Mouse (Mus musculus) spleen, adult 2 months (tissue): Measurements from ENCODE around the gene Gtsf1. TPM values are rescaled to one million over a fixed set of nuclear protein-coding genes. Genes with fewer than 3 reads are reported as not detected.
A peak's percentile ranks its signal among the peaks of the same experiment; 100 is the strongest.

ENCODE experiments used
- DNase-seq, 2 experiments: peaks; one replicate each; pipeline versions ENCODE4 v3.0.0 to v3.0.0-alpha.2; 2012 to 2021; ENCODE audit warnings: low spot score in 2 of 2, low read depth in 1 of 2
- H3K27ac ChIP-seq: fragments of 200-500 bp; 2 replicates; pipeline ENCODE4 v1.5.1; 2012; ENCODE audit warnings: low read length, inconsistent platforms; ENCODE audit not compliant: insufficient read depth
- H3K27me3 ChIP-seq: fragments of 200-500 bp; 2 replicates; pipeline ENCODE4 v1.6.1; 2012; ENCODE audit warnings: mild to moderate bottlenecking, moderate library complexity, low read length, inconsistent platforms; ENCODE audit not compliant: control insufficient read depth, insufficient read depth
- H3K36me3 ChIP-seq: fragments of 200-500 bp; 2 replicates; pipeline ENCODE4 v1.6.1; 2012; ENCODE audit warnings: mild to moderate bottlenecking, low read length, inconsistent platforms; ENCODE audit not compliant: control insufficient read depth, insufficient read depth
- H3K4me1 ChIP-seq: fragments of 200-500 bp; 2 replicates; pipeline ENCODE4 v1.6.1; 2011; ENCODE audit warnings: inconsistent platforms; ENCODE audit not compliant: control insufficient read depth, insufficient read depth, insufficient read length
- H3K4me3 ChIP-seq: fragments of 200-500 bp; 2 replicates; pipeline ENCODE4 v1.5.1; 2011; ENCODE audit warnings: mild to moderate bottlenecking, inconsistent platforms; ENCODE audit not compliant: insufficient read depth, insufficient read length; ENCODE audit errors: extremely low read depth
- CTCF ChIP-seq: fragments of 200-500 bp; IDR thresholded peaks from 2 replicates; pipeline ENCODE4 v1.5.1; 2011; ENCODE audit warnings: mild to moderate bottlenecking, inconsistent platforms; ENCODE audit not compliant: insufficient read depth, insufficient read length, insufficient replicate concordance; ENCODE audit errors: extremely low read depth
- POLR2A ChIP-seq: fragments of 200-500 bp; IDR thresholded peaks from 2 replicates; pipeline ENCODE4 v1.6.1; 2011; ENCODE audit warnings: low read depth, low read length, inconsistent platforms
- WGBS: fragments of 180-500 bp; shearing (Covaris S2); methylation state at CpG from one replicate; pipeline ENCODE4 v1.1.7; 2018; 5-methylcytosine and 5-hydroxymethylcytosine counted together
- polyA plus RNA-seq: library from polyadenylated mRNA; depleted of rRNA; stranded (reverse); fragments of >200 nt; gene quantifications from 2 replicates; pipeline ENCODE4 v1.2.3, GENCODE M21; 2012

Gtsf1 gene
- polyA plus RNA-seq, 1 experiment = not detected

- no peaks in the 10 kb centered on the region for H3K4me1 ChIP-seq
- DNase-seq = no peak
- H3K4me3 ChIP-seq = no peak overlapping the region
- WGBS = 92% methylated on average over 5 of the region's 5 CpGs
- no peak overlapping the region for H3K27ac ChIP-seq
- TF ChIP-seq CTCF (no peak), POLR2A (no peak)
- H3K36me3 ChIP-seq = no peaks in the 10 kb centered on the region
- H3K27me3 ChIP-seq = no peaks in the 10 kb centered on the region
Observed at GRCm38 (mm10) chr15:103401361-103401760, 28.9 kb downstream of the Gtsf1 start.

- Histone ChIP-seq H3K36me3 (no peaks in the 10 kb centered on the region), H3K27ac (no peak overlapping the region)
Observed at GRCm38 (mm10) chr15:103393577-103393976, 36.7 kb downstream of the Gtsf1 start.

GRCm38 (mm10) chr15:103388556-103389145, 41.6 kb downstream of the Gtsf1 start:
- Histone ChIP-seq H3K4me1 (no peaks in the 10 kb centered on the region), H3K27ac (no peak overlapping the region), H3K4me3 (no peak overlapping the region), H3K27me3 (no peaks in the 10 kb centered on the region), H3K36me3 (no peaks in the 10 kb centered on the region)
- DNase-seq = no peak
- 50% methylated on average over 4 of the region's 4 CpGs for WGBS
- TF ChIP-seq CTCF (peak; percentile 38; the same call in 1 of the 2 replicates), POLR2A (no peak)

More at GRCm38 (mm10) chr15:103393577-103393976, 36.7 kb downstream of the Gtsf1 start:
- H3K4me3 ChIP-seq = no peak overlapping the region
- no peaks in the 10 kb centered on the region for H3K27me3 ChIP-seq
- H3K4me1 ChIP-seq = no peaks in the 10 kb centered on the region
- no peak for DNase-seq
- no peak for TF ChIP-seq CTCF
- TF ChIP-seq POLR2A = no peak

- DNase-seq = no peak
- 75% methylated on average over 7 of the region's 7 CpGs for WGBS
- Histone ChIP-seq H3K4me3 (no peak overlapping the region), H3K4me1 (no peaks in the 10 kb centered on the region), H3K36me3 (no peaks in the 10 kb centered on the region), H3K27me3 (no peaks in the 10 kb centered on the region), H3K27ac (no peak overlapping the region)
- no peak for TF ChIP-seq POLR2A
- TF ChIP-seq CTCF = no peak
Observed at GRCm38 (mm10) chr15:103383771-103384488, 46.3 kb downstream of the Gtsf1 start.

- Histone ChIP-seq H3K27ac (no peak overlapping the region), H3K4me1 (no peaks in the 10 kb centered on the region), H3K27me3 (no peaks in the 10 kb centered on the region), H3K36me3 (no peaks in the 10 kb centered on the region), H3K4me3 (no peak overlapping the region)
- no peak for TF ChIP-seq CTCF
- TF ChIP-seq POLR2A = no peak
- WGBS = 59% methylated on average over 5 of the region's 5 CpGs
- DNase-seq = no peak
Observed at GRCm38 (mm10) chr15:103382795-103383406, 47.4 kb downstream of the Gtsf1 start.

GRCm38 (mm10) chr15:103382075-103382474, 48.2 kb downstream of the Gtsf1 start:
- Histone ChIP-seq H3K4me3 (no peak overlapping the region), H3K27ac (no peak overlapping the region), H3K4me1 (no peaks in the 10 kb centered on the region), H3K36me3 (no peaks in the 10 kb centered on the region), H3K27me3 (no peaks in the 10 kb centered on the region)
- TF ChIP-seq POLR2A (no peak), CTCF (no peak)
- no peak for DNase-seq
- WGBS = 63% methylated on average over 2 of the region's 2 CpGs
